Mouse (Mus musculus) heart, embryonic 14.5 days (tissue): ENCODE results near the gene Dnajc6. TPM values are rescaled to one million over a fixed set of nuclear protein-coding genes. Genes with fewer than 3 reads are reported as not detected.

Source experiments
- ATAC-seq: fragments of 200-750 bp; cut with Nextera tagmentation; 2 replicates; pipeline ENCODE4 v1.8.0; 2017; ENCODE audit warnings: low read depth, moderate TSS enrichment; ENCODE audit not compliant: insufficient number of reproducible peaks, insufficient read depth, low FRiP score
- H3K27ac ChIP-seq, 2 experiments: fragments of 200-500 bp in 1 of 2; fragments of 300-500 bp in 1 of 2; sonication (generic) in 1 of 2; replicated peaks in 1 of 2; 2 replicates each; pipeline ENCODE4 v1.5.1; 2012 to 2014; ENCODE audit warnings: low read depth in 2 of 2, low read length in 2 of 2, control low read depth in 1 of 2, mild to moderate bottlenecking in 1 of 2, mixed read lengths in 1 of 2; ENCODE audit not compliant: control insufficient read depth in 1 of 2, insufficient read depth in 1 of 2
- H3K27me3 ChIP-seq: fragments of 300-500 bp; sonication (generic); 2 replicates; pipeline ENCODE4 v1.6.1; 2014; ENCODE audit warnings: mild to moderate bottlenecking, low read length, control low read depth; ENCODE audit not compliant: control insufficient read depth, insufficient read depth
- H3K36me3 ChIP-seq: fragments of 300-500 bp; sonication (generic); 2 replicates; pipeline ENCODE4 v1.6.1; 2014; ENCODE audit warnings: mild to moderate bottlenecking, control low read depth, low read length, mixed read lengths; ENCODE audit not compliant: control insufficient read depth, insufficient read depth
- H3K4me1 ChIP-seq, 2 experiments: fragments of 200-500 bp in 1 of 2; fragments of 300-500 bp in 1 of 2; sonication (generic) in 1 of 2; 2 replicates each; pipeline ENCODE4 v1.6.1; 2012 to 2014; ENCODE audit warnings: low read length in 2 of 2, control low read depth in 1 of 2, mixed read lengths in 1 of 2; ENCODE audit not compliant: control insufficient read depth in 2 of 2, insufficient read depth in 2 of 2
- H3K4me2 ChIP-seq: fragments of 300-500 bp; sonication (generic); 2 replicates; pipeline ENCODE4 v1.6.1; 2014; ENCODE audit warnings: mild to moderate bottlenecking, low read length
- H3K4me3 ChIP-seq, 2 experiments: fragments of 200-500 bp in 1 of 2; fragments of 300-500 bp in 1 of 2; sonication (generic) in 1 of 2; 2 replicates each; pipeline ENCODE4 v1.5.1; 2012 to 2014; ENCODE audit warnings: low read length in 2 of 2, mild to moderate bottlenecking in 2 of 2, control low read depth in 1 of 2, low read depth in 1 of 2, moderate library complexity in 1 of 2; ENCODE audit not compliant: control insufficient read depth in 1 of 2, insufficient read depth in 1 of 2
- H3K9ac ChIP-seq: fragments of 300-500 bp; sonication (generic); 2 replicates; pipeline ENCODE4 v1.6.1; 2014; ENCODE audit warnings: mild to moderate bottlenecking, low read length
- H3K9me3 ChIP-seq: fragments of 300-500 bp; sonication (generic); 2 replicates; pipeline ENCODE4 v1.6.1; 2016; ENCODE audit warnings: low read length, control low read depth; ENCODE audit not compliant: control insufficient read depth
- WGBS: fragments of 180-500 bp; shearing (Covaris S2); extraction: QIAGEN DNeasy Blood & Tissue Kit; methylation state at CpG from one replicate; pipeline ENCODE4 v1.1.7; 2014; 5-methylcytosine and 5-hydroxymethylcytosine counted together
- polyA plus RNA-seq: library from polyadenylated mRNA; unstranded; fragments of >200 nt; fragmentation: Nextera tagmentation; extraction: Ambion mirVana; gene quantifications from 2 replicates; pipeline ENCODE4 v1.2.1, GENCODE M21; 2014

Gene Dnajc6
- polyA plus RNA-seq, 1 experiment from 2014 or later: 0.70 TPM

GRCm38 (mm10) chr4:101664766-101665165 lies 168.3 kb downstream of the Dnajc6 start:
- Histone ChIP-seq H3K9me3 (0 out of 2 replicates have a peak, but pooled peaks cover 8% of the 10 kb centered on the region), H3K9ac (no peak overlapping the region), H3K27me3 (no peaks in the 10 kb centered on the region), H3K4me1 (no peaks in the 10 kb centered on the region), H3K4me2 (no peak overlapping the region), H3K36me3 (peaks cover 36% of the 10 kb centered on the region), H3K27ac (no peak overlapping the region), H3K4me3 (no peak overlapping the region)
- no peak for ATAC-seq
- WGBS: 90% methylated on average over 4 of the region's 4 CpGs

GRCm38 (mm10) chr4:101669161-101669560 lies 172.7 kb downstream of the Dnajc6 start:
- Histone ChIP-seq H3K9ac (no peak overlapping the region), H3K36me3 (no peaks in the 10 kb centered on the region), H3K27me3 (no peaks in the 10 kb centered on the region), H3K4me3 (no peak overlapping the region), H3K9me3 (0 out of 2 replicates have a peak, but pooled peaks cover 4% of the 10 kb centered on the region), H3K27ac (no peak overlapping the region), H3K4me1 (no peaks in the 10 kb centered on the region), H3K4me2 (no peak overlapping the region)
- WGBS: 51% methylated on average over 5 of the region's 5 CpGs
- ATAC-seq: no peak

- H3K9ac ChIP-seq: no peak overlapping the region
- 71% methylated on average over 5 of the region's 5 CpGs for WGBS
- ATAC-seq: no peak
- no peak overlapping the region for H3K27ac ChIP-seq
- H3K36me3 ChIP-seq: no peaks in the 10 kb centered on the region
- 0 out of 2 replicates have a peak, but pooled peaks cover 4% of the 10 kb centered on the region for H3K9me3 ChIP-seq
- no peak overlapping the region for H3K4me2 ChIP-seq
- H3K4me3 ChIP-seq: no peak overlapping the region
- H3K4me1 ChIP-seq: no peaks in the 10 kb centered on the region
- H3K27me3 ChIP-seq: no peaks in the 10 kb centered on the region
These were observed 173.4 kb downstream of the Dnajc6 start for GRCm38 (mm10) chr4:101669811-101670210.

GRCm38 (mm10) chr4:101674790-101675189 lies 178.3 kb downstream of the Dnajc6 start:
- no peaks in the 10 kb centered on the region for H3K9me3 ChIP-seq
- WGBS: 68% methylated on average over 5 of the region's 5 CpGs
- no peak overlapping the region for H3K4me2 ChIP-seq
- H3K4me3 ChIP-seq: no peak overlapping the region
- H3K27ac ChIP-seq: no peak overlapping the region
- ATAC-seq: no peak
- no peaks in the 10 kb centered on the region for H3K4me1 ChIP-seq
- H3K27me3 ChIP-seq: no peaks in the 10 kb centered on the region
- H3K9ac ChIP-seq: no peak overlapping the region
- no peaks in the 10 kb centered on the region for H3K36me3 ChIP-seq

GRCm38 (mm10) chr4:101675726-101676125 lies 179.3 kb downstream of the Dnajc6 start:
- Histone ChIP-seq H3K4me2 (no peak overlapping the region), H3K27me3 (no peaks in the 10 kb centered on the region), H3K27ac (no peak overlapping the region), H3K4me1 (no peaks in the 10 kb centered on the region), H3K4me3 (no peak overlapping the region), H3K9me3 (no peaks in the 10 kb centered on the region), H3K9ac (no peak overlapping the region), H3K36me3 (no peaks in the 10 kb centered on the region)
- 55% methylated on average over 4 of the region's 4 CpGs for WGBS
- ATAC-seq: no peak

GRCm38 (mm10) chr4:101682620-101683019 lies 186.2 kb downstream of the Dnajc6 start:
- ATAC-seq: no peak
- Histone ChIP-seq H3K9me3 (no peaks in the 10 kb centered on the region), H3K9ac (no peak overlapping the region), H3K4me2 (no peak overlapping the region), H3K27ac (no peak overlapping the region), H3K36me3 (no peaks in the 10 kb centered on the region), H3K4me1 (no peaks in the 10 kb centered on the region), H3K27me3 (no peaks in the 10 kb centered on the region), H3K4me3 (no peak overlapping the region)
- WGBS: 77% methylated on average over 4 of the region's 4 CpGs

- Histone ChIP-seq H3K9ac (no peak overlapping the region), H3K27me3 (no peaks in the 10 kb centered on the region), H3K27ac (no peak overlapping the region), H3K9me3 (no peaks in the 10 kb centered on the region), H3K4me2 (no peak overlapping the region), H3K4me1 (no peaks in the 10 kb centered on the region), H3K4me3 (no peak overlapping the region), H3K36me3 (no peaks in the 10 kb centered on the region)
- WGBS: 51% methylated on average over 3 of the region's 3 CpGs
- no peak for ATAC-seq
These were observed 186.6 kb downstream of the Dnajc6 start for GRCm38 (mm10) chr4:101683086-101683485.

- Histone ChIP-seq H3K27ac (no peak overlapping the region), H3K9ac (no peak overlapping the region), H3K27me3 (no peaks in the 10 kb centered on the region), H3K36me3 (no peaks in the 10 kb centered on the region), H3K4me2 (no peak overlapping the region), H3K4me3 (no peak overlapping the region), H3K9me3 (no peaks in the 10 kb centered on the region), H3K4me1 (no peaks in the 10 kb centered on the region)
- no peak for ATAC-seq
- 71% methylated on average over 3 of the region's 3 CpGs for WGBS
These were observed 188.4 kb downstream of the Dnajc6 start for GRCm38 (mm10) chr4:101684821-101685220.
